Mouse (Mus musculus): ENCODE data around the gene Adcy3. TPM values are rescaled to one million over a fixed set of nuclear protein-coding genes. Genes with fewer than 3 reads are reported as not detected.

The Adcy3 gene
- polyA plus RNA-seq, 1 experiment from 2014 or later = 11.6 TPM

DNA sequence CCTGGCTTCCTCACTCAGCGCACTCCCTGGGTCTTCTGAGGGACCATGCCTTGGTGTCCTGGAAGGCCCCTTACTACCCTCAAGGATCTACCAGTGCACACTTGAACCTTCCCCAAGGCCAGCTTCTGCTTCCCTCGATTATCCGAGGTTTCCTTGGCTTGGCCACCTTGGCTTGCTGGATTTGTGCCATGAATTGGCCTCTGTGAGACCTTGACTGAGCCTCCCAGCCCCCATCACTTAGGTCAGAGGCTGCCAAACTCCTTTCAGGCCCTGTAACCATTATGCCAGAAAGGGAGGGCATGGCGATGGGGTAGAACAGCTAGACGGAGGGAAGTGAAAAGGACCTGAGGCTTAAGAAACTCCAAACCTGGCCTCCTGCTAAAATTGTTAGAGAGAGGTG lies 36.7 kb downstream of the Adcy3 start:
- no peak overlapping the region for H3K4me3 ChIP-seq (ENCODE audit: low read length)
- WGBS = 76% methylated on average over 5 of the region's 5 CpGs
- ATAC-seq (ENCODE audit: low read depth) = no peak

DNA sequence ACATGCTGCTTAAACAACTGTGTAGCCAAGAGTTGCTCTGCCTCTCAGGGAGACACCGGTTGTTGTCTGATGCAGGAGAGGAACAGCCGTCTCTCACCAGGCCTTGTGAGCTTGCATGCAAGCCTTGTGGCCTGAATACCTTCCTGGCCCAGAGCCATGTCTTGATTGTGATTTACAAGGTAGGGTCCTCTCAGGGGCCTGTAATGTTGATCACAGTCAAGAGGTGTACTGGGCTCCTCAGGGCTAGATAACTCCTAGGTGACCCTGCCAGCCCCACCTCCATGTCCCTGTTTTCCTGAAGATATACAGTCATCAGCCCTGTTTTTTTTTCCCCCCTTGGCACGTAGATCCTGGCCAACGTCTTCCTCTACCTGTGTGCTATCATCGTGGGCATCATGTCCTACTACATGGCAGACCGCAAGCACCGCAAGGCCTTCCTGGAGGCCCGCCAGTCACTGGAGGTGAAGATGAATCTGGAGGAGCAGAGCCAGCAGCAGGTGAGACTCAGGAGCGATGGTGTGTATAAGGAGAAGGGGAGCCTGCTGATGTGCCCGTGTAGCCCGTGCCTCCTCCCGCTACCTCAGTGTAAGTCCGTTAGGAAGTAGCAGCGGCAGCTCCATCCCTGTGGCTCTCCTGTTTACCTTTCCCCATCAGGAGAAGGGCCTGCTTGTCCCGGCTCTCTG lies 40.3 kb downstream of the Adcy3 start:
- ATAC-seq (ENCODE audit: low read depth) = no peak
- 74% methylated on average over 15 of the region's 15 CpGs for WGBS
- H3K4me2 ChIP-seq (ENCODE audit: low read depth, low read length) = no peak overlapping the region
- H3K4me1 ChIP-seq (replicated peaks; ENCODE audit: control insufficient read depth, insufficient read depth, low read length) = 0 out of 2 replicates have a peak, but pooled peaks cover 2% of the 10 kb centered on the region
- no peak overlapping the region for H3K4me3 ChIP-seq (ENCODE audit: low read length)
- H3K9me3 ChIP-seq (ENCODE audit: control insufficient read depth, low read length) = no peaks in the 10 kb centered on the region
- H3K9ac ChIP-seq (ENCODE audit: low read length) = no peak overlapping the region
- no peaks in the 10 kb centered on the region for H3K27me3 ChIP-seq (ENCODE audit: control insufficient read depth, insufficient read depth, low read depth, low read length)
- no peak overlapping the region for H3K27ac ChIP-seq (ENCODE audit: low read length)
- no peaks in the 10 kb centered on the region for H3K36me3 ChIP-seq (ENCODE audit: control insufficient read depth, insufficient read depth, low read length)

More for the DNA sequence above, 36.7 kb downstream of the Adcy3 start:
- H3K9me3 ChIP-seq (ENCODE audit: control insufficient read depth, low read length) = no peaks in the 10 kb centered on the region
- no peaks in the 10 kb centered on the region for H3K4me1 ChIP-seq (replicated peaks; ENCODE audit: control insufficient read depth, insufficient read depth, low read length)
- no peak overlapping the region for H3K9ac ChIP-seq (ENCODE audit: low read length)
- H3K27me3 ChIP-seq (ENCODE audit: control insufficient read depth, insufficient read depth, low read depth, low read length) = no peaks in the 10 kb centered on the region
- H3K27ac ChIP-seq (ENCODE audit: low read length) = no peak overlapping the region
- H3K4me2 ChIP-seq (ENCODE audit: low read depth, low read length) = no peak overlapping the region
- no peaks in the 10 kb centered on the region for H3K36me3 ChIP-seq (ENCODE audit: control insufficient read depth, insufficient read depth, low read length)

GRCm38 (mm10) chr12:4178839-4179238 lies 45.9 kb downstream of the Adcy3 start:
- no peak overlapping the region for H3K4me2 ChIP-seq (ENCODE audit: low read depth, low read length)
- H3K27me3 ChIP-seq (ENCODE audit: control insufficient read depth, insufficient read depth, low read depth, low read length) = no peaks in the 10 kb centered on the region
- H3K9ac ChIP-seq (ENCODE audit: low read length) = no peak overlapping the region
- no peak overlapping the region for H3K27ac ChIP-seq (ENCODE audit: low read length)
- ATAC-seq (ENCODE audit: low read depth) = peak; percentile 62
- H3K4me3 ChIP-seq (ENCODE audit: low read length) = no peak overlapping the region
- H3K36me3 ChIP-seq (ENCODE audit: control insufficient read depth, insufficient read depth, low read length) = no peaks in the 10 kb centered on the region
- no peaks in the 10 kb centered on the region for H3K9me3 ChIP-seq (ENCODE audit: control insufficient read depth, low read length)
- H3K4me1 ChIP-seq (replicated peaks; ENCODE audit: control insufficient read depth, insufficient read depth, low read length) = peaks cover 9% of the 10 kb centered on the region
- WGBS = 43% methylated on average over 5 of the region's 5 CpGs

DNA sequence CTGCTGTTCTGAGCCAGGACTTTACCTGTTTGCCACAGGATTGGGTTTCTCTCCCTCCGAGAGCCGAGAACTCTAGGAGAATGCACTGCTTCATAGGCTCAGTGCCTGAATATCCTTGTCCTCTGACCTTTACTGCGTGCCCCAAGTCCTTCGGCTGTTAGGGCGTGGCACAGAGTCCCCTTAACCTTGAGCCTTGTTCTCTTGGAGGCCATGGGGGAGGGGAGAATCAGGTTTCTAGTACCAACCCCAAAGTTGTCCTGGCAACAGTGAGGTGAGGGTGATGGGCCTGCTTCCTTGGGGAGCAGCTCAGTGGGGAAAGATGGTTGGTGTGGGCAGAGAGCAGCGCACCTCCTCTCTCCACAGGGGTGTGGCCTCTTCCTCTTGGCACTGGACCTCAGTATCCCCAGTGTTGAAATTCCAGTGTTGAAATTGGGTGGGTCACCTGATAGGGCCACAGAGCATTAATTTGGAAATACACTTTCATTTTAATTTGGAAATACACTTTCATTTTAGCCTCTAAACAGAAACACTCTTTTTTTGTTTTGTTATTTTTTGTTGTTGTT lies 46.8 kb downstream of the Adcy3 start:
- Histone ChIP-seq H3K36me3 (ENCODE audit: control insufficient read depth, insufficient read depth, low read length) (no peaks in the 10 kb centered on the region), H3K27me3 (ENCODE audit: control insufficient read depth, insufficient read depth, low read depth, low read length) (no peaks in the 10 kb centered on the region), H3K27ac (ENCODE audit: low read length) (no peak overlapping the region), H3K4me2 (ENCODE audit: low read depth, low read length) (no peak overlapping the region), H3K4me3 (ENCODE audit: low read length) (no peak overlapping the region), H3K4me1 (replicated peaks; ENCODE audit: control insufficient read depth, insufficient read depth, low read length) (peaks cover 9% of the 10 kb centered on the region), H3K9me3 (ENCODE audit: control insufficient read depth, low read length) (no peaks in the 10 kb centered on the region), H3K9ac (ENCODE audit: low read length) (no peak overlapping the region)
- ATAC-seq (ENCODE audit: low read depth) = 0 out of 2 replicates have a peak, but pooled peaks have one; percentile 15
- 73% methylated on average over 6 of the region's 6 CpGs for WGBS

- H3K36me3 ChIP-seq (ENCODE audit: control insufficient read depth, insufficient read depth, low read length) = no peaks in the 10 kb centered on the region
- no peaks in the 10 kb centered on the region for H3K27me3 ChIP-seq (ENCODE audit: control insufficient read depth, insufficient read depth, low read depth, low read length)
- no peak overlapping the region for H3K9ac ChIP-seq (ENCODE audit: low read length)
- ATAC-seq (ENCODE audit: low read depth) = no peak
- no peak overlapping the region for H3K4me3 ChIP-seq (ENCODE audit: low read length)
- H3K4me2 ChIP-seq (ENCODE audit: low read depth, low read length) = no peak overlapping the region
- no peak overlapping the region for H3K27ac ChIP-seq (ENCODE audit: low read length)
- peaks cover 9% of the 10 kb centered on the region for H3K4me1 ChIP-seq (replicated peaks; ENCODE audit: control insufficient read depth, insufficient read depth, low read length)
- WGBS = 50% methylated on average over 3 of the region's 3 CpGs
- H3K9me3 ChIP-seq (ENCODE audit: control insufficient read depth, low read length) = no peaks in the 10 kb centered on the region
Measured at GRCm38 (mm10) chr12:4180507-4180906, 47.6 kb downstream of the Adcy3 start.

DNA sequence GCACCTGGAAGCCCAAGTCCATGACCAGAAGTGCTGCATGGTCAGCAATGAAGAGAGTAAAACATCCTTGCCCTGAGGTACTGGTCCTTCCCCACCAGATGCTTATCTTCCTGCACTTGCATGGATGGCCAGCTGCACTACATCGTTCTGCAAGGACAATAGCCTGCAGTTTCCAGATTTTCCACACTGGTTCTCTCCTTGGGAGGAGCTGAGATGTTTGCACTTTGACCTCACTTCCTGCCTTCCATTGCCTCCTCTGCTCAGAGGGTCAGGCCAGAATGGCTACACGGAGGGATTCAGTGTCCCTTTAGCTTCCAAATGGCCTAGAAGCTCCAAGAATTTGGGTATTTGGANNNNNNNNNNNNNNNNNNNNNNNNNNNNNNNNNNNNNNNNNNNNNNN lies 51.7 kb downstream of the Adcy3 start:
- no peak overlapping the region for H3K27ac ChIP-seq (ENCODE audit: low read length)
- no peak overlapping the region for H3K9ac ChIP-seq (ENCODE audit: low read length)
- peaks cover 10% of the 10 kb centered on the region for H3K4me1 ChIP-seq (replicated peaks; ENCODE audit: control insufficient read depth, insufficient read depth, low read length)
- H3K4me2 ChIP-seq (ENCODE audit: low read depth, low read length) = no peak overlapping the region
- H3K4me3 ChIP-seq (ENCODE audit: low read length) = no peak overlapping the region
- H3K36me3 ChIP-seq (ENCODE audit: control insufficient read depth, insufficient read depth, low read length) = no peaks in the 10 kb centered on the region
- H3K27me3 ChIP-seq (ENCODE audit: control insufficient read depth, insufficient read depth, low read depth, low read length) = no peaks in the 10 kb centered on the region
- H3K9me3 ChIP-seq (ENCODE audit: control insufficient read depth, low read length) = no peaks in the 10 kb centered on the region
- WGBS = 50% methylated on average over 2 of the region's 2 CpGs
- ATAC-seq (ENCODE audit: low read depth) = no peak

GRCm38 (mm10) chr12:4188171-4189059 lies 55.5 kb downstream of the Adcy3 start:
- peaks cover 23% of the 10 kb centered on the region for H3K4me1 ChIP-seq (replicated peaks; ENCODE audit: control insufficient read depth, insufficient read depth, low read length)
- ATAC-seq (ENCODE audit: low read depth) = peak; percentile 80
- 36% methylated on average over 14 of the region's 14 CpGs for WGBS
- no peak overlapping the region for H3K4me2 ChIP-seq (ENCODE audit: low read depth, low read length)
- H3K27ac ChIP-seq (ENCODE audit: low read length) = peak overlapping the region; percentile 61
- H3K36me3 ChIP-seq (ENCODE audit: control insufficient read depth, insufficient read depth, low read length) = no peaks in the 10 kb centered on the region
- no peaks in the 10 kb centered on the region for H3K9me3 ChIP-seq (ENCODE audit: control insufficient read depth, low read length)
- no peak overlapping the region for H3K9ac ChIP-seq (ENCODE audit: low read length)
- H3K4me3 ChIP-seq (ENCODE audit: low read length) = no peak overlapping the region
- H3K27me3 ChIP-seq (ENCODE audit: control insufficient read depth, insufficient read depth, low read depth, low read length) = no peaks in the 10 kb centered on the region

- WGBS = 51% methylated on average over 5 of the region's 5 CpGs
- Histone ChIP-seq H3K9me3 (ENCODE audit: control insufficient read depth, low read length) (no peaks in the 10 kb centered on the region), H3K4me3 (ENCODE audit: low read length) (no peak overlapping the region), H3K27ac (ENCODE audit: low read length) (no peak overlapping the region), H3K36me3 (ENCODE audit: control insufficient read depth, insufficient read depth, low read length) (no peaks in the 10 kb centered on the region), H3K27me3 (ENCODE audit: control insufficient read depth, insufficient read depth, low read depth, low read length) (no peaks in the 10 kb centered on the region), H3K4me1 (replicated peaks; ENCODE audit: control insufficient read depth, insufficient read depth, low read length) (peaks cover 29% of the 10 kb centered on the region), H3K9ac (ENCODE audit: low read length) (no peak overlapping the region), H3K4me2 (ENCODE audit: low read depth, low read length) (no peak overlapping the region)
- ATAC-seq (ENCODE audit: low read depth) = no peak
Measured at GRCm38 (mm10) chr12:4189060-4189447, 56.2 kb downstream of the Adcy3 start.

DNA sequence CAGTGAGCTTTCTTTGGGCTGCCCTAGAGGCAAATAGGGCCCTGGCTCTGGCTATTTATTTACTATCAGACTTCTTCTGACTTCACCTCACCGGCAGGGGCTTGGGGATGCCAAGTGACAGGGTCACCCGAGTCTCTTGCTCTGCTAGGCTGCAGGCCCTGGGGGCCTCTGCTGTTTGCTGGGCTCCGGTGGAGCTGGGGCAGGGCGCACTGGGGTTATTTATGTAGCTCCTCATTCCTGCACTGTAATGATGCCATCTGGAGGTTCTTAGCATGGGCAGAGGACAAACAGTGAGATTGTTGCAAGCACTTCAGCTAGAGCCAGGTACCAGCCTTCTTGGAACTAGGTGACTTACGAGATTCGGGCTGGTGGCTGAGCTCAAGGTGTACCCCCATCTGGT lies 59.6 kb downstream of the Adcy3 start:
- no peak for ATAC-seq (ENCODE audit: low read depth)
- WGBS = 50% methylated on average over 6 of the region's 6 CpGs
- Histone ChIP-seq H3K4me3 (ENCODE audit: low read length) (no peak overlapping the region), H3K36me3 (ENCODE audit: control insufficient read depth, insufficient read depth, low read length) (no peaks in the 10 kb centered on the region; the same call in 1 of the 2 replicates), H3K27me3 (ENCODE audit: control insufficient read depth, insufficient read depth, low read depth, low read length) (no peaks in the 10 kb centered on the region), H3K9ac (ENCODE audit: low read length) (no peak overlapping the region), H3K9me3 (ENCODE audit: control insufficient read depth, low read length) (no peaks in the 10 kb centered on the region), H3K4me1 (replicated peaks; ENCODE audit: control insufficient read depth, insufficient read depth, low read length) (peaks cover 32% of the 10 kb centered on the region), H3K27ac (ENCODE audit: low read length) (peak overlapping the region; percentile 51), H3K4me2 (ENCODE audit: low read depth, low read length) (no peak overlapping the region)

Data from lung, embryonic 16.5 days (tissue).